Mouse (Mus musculus): ENCODE measurements around the gene Ccdc127. TPM values are rescaled to one million over a fixed set of nuclear protein-coding genes. Genes with fewer than 3 reads are reported as not detected.

Gene Ccdc127
- polyA plus RNA-seq (2014; fragmentation: Illumina TruSeq; extraction: RNeasy Lipid Tissue Mini Kit (QIAGEN cat#74804); ENCODE audit: low read depth, low replicate concordance): 32.8 TPM

GRCm38 (mm10) chr13:74349566-74350434 lies at the start of gene Ccdc127, which contains the start of gene Sdha:
Ccdc127 (plus strand) TSS chr13:74350309.
Sdha (minus strand) TSS chr13:74350280.

GRCm38 (mm10) chr13:74317170-74317849 lies 32.8 kb upstream of the Ccdc127 start, which contains the start of gene Pdcd6:
Pdcd6 (minus strand) TSS chr13:74317580.

GRCm38 (mm10) chr13:74363859-74364235 lies 13.7 kb downstream of the Ccdc127 start, which contains the start of gene Lrrc14b:
Lrrc14b (minus strand) TSS chr13:74364005.

GRCm38 (mm10) chr13:74390371-74390990 lies 40.4 kb downstream of the Ccdc127 start, which contains the start of gene Zfp72:
Zfp72 (minus strand) TSS chr13:74390836.

GRCm38 (mm10) chr13:74399298-74399839 lies 49.3 kb downstream of the Ccdc127 start, which contains the start of gene Ftl1-ps1:
Ftl1-ps1 (plus strand) TSS chr13:74399694.

Other genes with a start within 250 kb of the Ccdc127 start
- 0.68 TPM for gene Slc9a3, start 228.9 kb upstream of the Ccdc127 start, polyA plus RNA-seq (2014; fragmentation: Illumina TruSeq; extraction: RNeasy Lipid Tissue Mini Kit (QIAGEN cat#74804); ENCODE audit: low read depth, low replicate concordance)
- 45.1 TPM for gene Exoc3, start 141.6 kb upstream of the Ccdc127 start, polyA plus RNA-seq (2014; fragmentation: Illumina TruSeq; extraction: RNeasy Lipid Tissue Mini Kit (QIAGEN cat#74804); ENCODE audit: low read depth, low replicate concordance)
- 2.6 TPM for gene Ahrr, start 58.0 kb upstream of the Ccdc127 start, polyA plus RNA-seq (2014; fragmentation: Illumina TruSeq; extraction: RNeasy Lipid Tissue Mini Kit (QIAGEN cat#74804); ENCODE audit: low read depth, low replicate concordance)
- 73.4 TPM for gene Pdcd6, start 32.7 kb upstream of the Ccdc127 start, polyA plus RNA-seq (2014; fragmentation: Illumina TruSeq; extraction: RNeasy Lipid Tissue Mini Kit (QIAGEN cat#74804); ENCODE audit: low read depth, low replicate concordance)
- 1,351 TPM for gene Sdha, start within 50 bp of the Ccdc127 start, polyA plus RNA-seq (2014; fragmentation: Illumina TruSeq; extraction: RNeasy Lipid Tissue Mini Kit (QIAGEN cat#74804); ENCODE audit: low read depth, low replicate concordance)
- gene Lrrc14b, start 13.7 kb downstream of the Ccdc127 start, polyA plus RNA-seq (2014; fragmentation: Illumina TruSeq; extraction: RNeasy Lipid Tissue Mini Kit (QIAGEN cat#74804); ENCODE audit: low read depth, low replicate concordance): 87.3 TPM
- 3.4 TPM for gene Zfp72, start 40.5 kb downstream of the Ccdc127 start, polyA plus RNA-seq (2014; fragmentation: Illumina TruSeq; extraction: RNeasy Lipid Tissue Mini Kit (QIAGEN cat#74804); ENCODE audit: low read depth, low replicate concordance)
- 11.8 TPM for gene Ftl1-ps1, start 49.4 kb downstream of the Ccdc127 start, polyA plus RNA-seq (2014; fragmentation: Illumina TruSeq; extraction: RNeasy Lipid Tissue Mini Kit (QIAGEN cat#74804); ENCODE audit: low read depth, low replicate concordance)
- gene Zfp825, start 143.7 kb downstream of the Ccdc127 start, polyA plus RNA-seq (2014; fragmentation: Illumina TruSeq; extraction: RNeasy Lipid Tissue Mini Kit (QIAGEN cat#74804); ENCODE audit: low read depth, low replicate concordance): 10.8 TPM